Mouse (Mus musculus): ENCODE measurements at regions not wholly inside any gene's neighbourhood (a gene's known extent, or its start where the extent isn't known, plus 50 kb on each side); places are given as distances from the start of the nearest gene placed in this dataset.

- no peak for TF ChIP-seq CTCF (IDR thresholded peaks at IDR 0.05; ENCODE audit: borderline replicate concordance, insufficient read depth, low read depth, low read length)
- TF ChIP-seq POLR2A (IDR thresholded peaks at IDR 0.05; ENCODE audit: borderline replicate concordance, insufficient read depth, low read length): no peak
These were observed 96.2 kb upstream of the 3110018I06Rik start for GRCm38 (mm10) chr12:107392050-107392795.

All from cerebellum, adult 2 months (tissue).